Mouse (Mus musculus) MEL (cell line): ENCODE data around the gene Raly.

Experiments
- ELF1 ChIP-seq: IDR thresholded peaks from 2 replicates; pipeline ENCODE4 v1.6.1; 2014; ENCODE audit warnings: low read depth, mild to moderate bottlenecking, inconsistent platforms, low read length, improper control_type of control experiment, moderate library complexity
- MYB ChIP-seq: IDR thresholded peaks from 2 replicates; pipeline ENCODE4 v1.6.1; 2011; ENCODE audit warnings: mild to moderate bottlenecking, low read depth, low read length, improper control_type of control experiment
- UBTF ChIP-seq: IDR thresholded peaks from 2 replicates; pipeline ENCODE4 v1.6.1; 2012; ENCODE audit warnings: low read depth, mild to moderate bottlenecking, inconsistent platforms, low read length, improper control_type of control experiment, moderate library complexity, borderline replicate concordance; ENCODE audit not compliant: insufficient read depth

DNA sequence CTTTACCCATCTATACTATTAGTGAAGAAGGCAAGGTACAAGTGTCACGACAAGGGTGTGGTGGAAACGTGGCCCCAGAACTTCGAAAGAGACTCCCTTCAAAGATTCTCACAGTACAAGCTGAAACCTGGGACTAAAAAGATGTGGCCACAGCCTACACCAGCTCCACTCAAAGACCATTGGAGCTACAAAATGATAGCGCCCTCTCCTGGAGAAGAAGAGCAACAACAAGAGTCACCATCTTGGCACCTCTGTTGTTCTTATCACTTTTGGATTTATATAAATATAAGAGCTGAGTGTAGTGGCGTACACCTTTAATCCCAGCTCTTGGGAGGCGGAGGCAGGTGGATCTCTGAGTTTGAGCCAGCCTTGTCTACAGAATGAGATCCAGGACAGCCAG, 35.1 kb upstream of the Raly start:
- no peak for TF ChIP-seq MYB
- TF ChIP-seq UBTF = no peak
- TF ChIP-seq ELF1 = no peak
